Mouse (Mus musculus) frontal cortex, postnatal 25 days (tissue): ENCODE data around the gene Perm1.

Experiments
- DNase-seq, 2 experiments: peaks; one replicate each; pipeline ENCODE4 v3.0.0; 2022; ENCODE audit warnings: low spot score in 2 of 2

The Perm1 gene

DNA sequence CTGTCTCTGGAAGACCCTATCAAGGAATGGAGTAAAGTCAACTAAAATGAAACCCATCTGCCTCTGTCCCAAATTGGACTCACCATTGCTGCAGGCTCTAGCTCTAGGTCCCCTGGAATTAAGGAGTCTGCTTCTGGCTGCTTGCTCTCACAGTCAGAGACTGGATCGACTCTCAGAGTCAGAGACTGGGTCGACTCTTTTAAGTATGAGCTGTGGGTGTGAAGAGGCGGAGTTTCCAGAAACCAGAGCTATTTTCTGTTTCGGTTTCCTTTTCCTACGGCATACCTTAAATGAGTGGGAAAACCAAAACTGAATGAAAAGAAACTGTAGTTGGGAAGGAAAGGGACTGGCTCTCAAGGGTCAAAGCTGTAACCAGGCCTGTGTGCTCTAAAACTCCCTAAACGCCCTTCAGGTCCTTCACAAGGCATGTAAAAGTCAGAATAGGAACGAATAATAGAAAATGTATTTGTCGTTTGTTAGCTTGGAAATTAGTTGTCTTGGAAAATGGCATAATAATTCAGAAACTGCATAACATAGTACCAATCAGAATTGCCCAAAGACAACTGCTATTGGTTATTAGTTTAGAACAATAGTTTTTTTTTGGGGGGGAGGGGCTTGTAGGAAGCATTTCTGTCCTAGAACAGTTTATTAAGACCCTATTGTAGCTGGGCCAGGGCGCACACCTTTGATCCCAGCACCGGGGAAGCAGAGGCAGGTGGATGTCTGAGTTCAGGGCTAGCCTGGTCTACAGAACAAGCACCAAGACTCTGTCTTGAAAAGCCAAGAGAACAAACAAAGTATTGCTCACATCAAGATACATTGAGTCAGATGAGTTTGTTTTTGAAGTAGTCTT is 14.8 kb upstream of the Perm1 start, which contains the start of gene Isg15:
TSS of gene Isg15 (minus strand) at position 196 of the 853 bp plus-strand sequence.
- no peak for DNase-seq

- no peak for DNase-seq
These were observed 13.2 kb upstream of the Perm1 start for GRCm38 (mm10) chr4:156202462-156202893.

DNA sequence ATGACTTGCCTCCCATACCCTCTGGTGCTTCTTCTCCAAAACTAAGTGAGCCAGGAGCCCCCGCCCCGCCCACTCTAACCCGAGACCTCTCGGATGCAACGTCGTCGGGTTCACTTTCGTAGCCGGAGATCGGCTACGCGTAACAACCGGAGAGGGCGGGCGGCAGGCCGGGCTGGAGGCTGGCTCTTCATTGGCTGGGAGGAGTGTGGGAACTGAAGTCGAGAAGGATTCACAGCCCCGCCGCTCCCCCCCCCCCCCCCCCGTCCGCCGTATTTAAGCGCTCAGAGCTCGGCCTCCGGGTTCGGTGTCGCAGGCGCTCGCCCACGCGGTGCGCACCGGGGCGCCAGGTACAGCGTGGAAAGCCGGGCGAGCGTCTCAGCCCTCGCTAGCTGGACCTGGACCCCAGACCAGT is 12.7 kb upstream of the Perm1 start, which contains the start of gene AW011738:
TSS of gene AW011738 (plus strand) at position 304 of the 412 bp plus-strand sequence.
- DNase-seq: peak in 1 of 2 experiments; percentile 55

- no peak for DNase-seq
These were observed 12.1 kb upstream of the Perm1 start for GRCm38 (mm10) chr4:156203413-156204131.

DNA sequence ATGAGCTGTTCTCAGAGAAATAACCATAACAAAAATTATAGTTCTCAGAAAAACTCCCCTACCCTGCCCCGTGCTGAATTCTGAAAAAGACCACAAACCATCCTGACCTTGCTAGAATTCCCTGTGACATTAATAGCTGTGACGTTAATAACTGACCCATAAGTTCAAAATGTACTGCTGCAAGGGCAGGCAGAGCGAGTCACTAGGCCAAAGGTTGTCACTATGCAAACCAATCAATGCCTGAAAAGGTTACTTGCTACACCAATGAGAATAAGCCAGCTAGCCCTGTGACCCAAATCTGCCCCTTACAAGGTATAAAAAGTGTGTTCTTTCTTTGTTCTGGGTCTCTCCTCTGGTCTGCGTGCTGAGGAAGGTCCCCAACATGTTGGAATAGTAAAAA is 6.8 kb upstream of the Perm1 start:
- no peak for DNase-seq

- no peak for DNase-seq
These were observed 5.6 kb upstream of the Perm1 start for GRCm38 (mm10) chr4:156209963-156210635.

DNA sequence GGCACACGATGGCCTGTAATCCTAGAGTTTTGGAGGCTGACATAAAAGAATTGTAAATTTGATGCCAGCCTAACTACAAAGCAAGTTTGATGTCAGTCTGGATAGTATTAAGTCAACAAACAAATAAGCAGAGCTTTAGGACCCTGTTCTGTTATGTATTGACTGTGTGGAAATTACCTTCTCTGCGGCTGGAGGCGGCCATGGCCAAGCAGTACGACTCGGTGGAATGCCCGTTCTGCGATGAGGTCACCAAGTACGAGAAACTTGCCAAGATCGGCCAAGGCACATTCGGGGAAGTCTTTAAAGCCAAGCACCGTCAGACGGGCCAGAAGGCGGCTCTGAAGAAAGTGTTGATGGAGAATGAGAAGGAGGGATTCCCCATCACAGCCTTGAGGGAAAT is 2.5 kb upstream of the Perm1 start:
- no peak for DNase-seq

GRCm38 (mm10) chr4:156216196-156216595 is 528 bp downstream of the Perm1 start:
- no peak for DNase-seq

DNA sequence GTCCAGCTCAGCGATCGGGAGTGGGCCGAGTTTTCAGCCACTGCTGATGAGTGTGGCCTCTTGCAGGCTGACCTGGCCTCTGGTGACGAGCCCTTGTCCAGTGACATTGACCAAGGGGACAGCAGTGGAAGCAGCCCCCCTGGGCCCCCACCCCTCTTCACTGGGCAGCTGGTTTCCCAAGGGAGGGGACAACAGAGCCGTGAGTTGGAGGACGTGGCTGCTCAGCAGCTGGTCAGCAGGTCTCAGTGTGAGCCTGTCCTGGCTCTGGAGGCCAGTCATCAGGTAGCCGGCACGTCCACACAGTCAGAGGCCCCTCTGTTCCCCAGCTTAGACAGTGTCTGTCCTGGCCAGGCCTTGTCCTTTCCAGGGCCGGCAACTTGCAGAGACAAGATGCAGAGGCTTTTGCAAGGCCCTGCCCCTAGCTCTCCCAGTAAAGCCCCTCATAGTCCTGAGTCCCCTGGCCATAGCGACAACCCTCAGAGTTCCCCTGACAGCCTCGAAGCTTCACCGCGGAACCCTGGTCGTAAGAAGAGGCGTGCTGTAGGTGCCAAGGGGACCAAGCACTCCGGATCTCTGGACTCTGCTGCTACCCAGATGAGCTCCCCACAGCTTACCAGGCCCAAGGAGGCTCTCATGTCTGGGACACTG is 1.5 kb downstream of the Perm1 start:
- DNase-seq: no peak

GRCm38 (mm10) chr4:156217838-156218237 is 2.2 kb downstream of the Perm1 start:
- DNase-seq: no peak

- DNase-seq: no peak
These were observed 4.3 kb downstream of the Perm1 start for GRCm38 (mm10) chr4:156219936-156220335.

DNA sequence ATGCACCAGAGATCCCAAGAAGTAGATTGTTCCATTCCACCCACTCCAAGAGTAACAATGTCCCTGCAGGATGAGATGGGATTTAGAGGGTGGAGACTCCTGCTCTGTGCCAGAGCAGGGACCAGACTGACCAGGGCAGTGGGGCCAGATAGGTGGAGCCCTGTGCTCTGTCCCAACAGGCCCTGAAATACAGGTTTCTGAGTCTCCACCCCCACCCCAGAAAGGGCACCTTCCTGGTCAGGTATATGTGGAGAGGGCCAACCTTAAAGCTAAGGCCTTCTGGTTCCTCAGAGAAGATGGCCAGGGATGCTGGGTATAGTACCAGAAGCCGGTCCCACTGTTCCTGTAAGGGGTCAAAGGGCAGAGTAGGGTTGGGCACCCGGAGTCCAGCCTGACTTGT is 8.6 kb downstream of the Perm1 start:
- DNase-seq: no peak

DNA sequence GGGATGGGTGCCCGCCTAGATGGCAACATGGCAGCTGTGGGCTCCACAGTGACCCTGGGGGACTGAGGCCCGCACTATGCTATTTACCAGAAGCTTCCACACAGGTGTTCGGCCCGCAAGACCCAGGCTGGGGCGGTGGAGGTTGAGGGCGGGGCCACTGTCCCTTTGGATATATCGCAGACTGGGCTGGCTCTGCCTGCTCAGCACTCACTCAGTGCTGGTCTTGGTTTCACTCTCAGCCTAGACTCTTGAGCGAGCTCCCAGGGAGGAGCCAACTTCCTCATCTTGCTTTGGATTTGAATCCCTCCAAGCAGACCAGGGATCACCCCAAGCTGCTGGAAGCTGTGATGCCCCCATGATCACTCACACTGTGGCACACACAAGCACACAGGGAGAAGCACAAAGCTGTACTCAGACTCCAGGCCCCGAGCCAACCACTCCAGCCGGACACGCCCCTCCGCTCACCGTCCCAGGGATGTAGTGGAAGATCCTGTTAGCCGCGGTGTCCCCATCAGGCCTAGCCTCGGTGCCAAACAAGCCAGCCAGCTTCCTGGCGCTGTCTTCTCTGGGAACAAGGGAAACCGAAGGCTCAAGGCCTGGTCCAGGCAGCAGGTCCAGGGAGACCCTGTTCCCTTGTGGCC is 12.2 kb downstream of the Perm1 start:
- no peak for DNase-seq

GRCm38 (mm10) chr4:156228393-156229024 is 12.8 kb downstream of the Perm1 start:
- DNase-seq: no peak

DNA sequence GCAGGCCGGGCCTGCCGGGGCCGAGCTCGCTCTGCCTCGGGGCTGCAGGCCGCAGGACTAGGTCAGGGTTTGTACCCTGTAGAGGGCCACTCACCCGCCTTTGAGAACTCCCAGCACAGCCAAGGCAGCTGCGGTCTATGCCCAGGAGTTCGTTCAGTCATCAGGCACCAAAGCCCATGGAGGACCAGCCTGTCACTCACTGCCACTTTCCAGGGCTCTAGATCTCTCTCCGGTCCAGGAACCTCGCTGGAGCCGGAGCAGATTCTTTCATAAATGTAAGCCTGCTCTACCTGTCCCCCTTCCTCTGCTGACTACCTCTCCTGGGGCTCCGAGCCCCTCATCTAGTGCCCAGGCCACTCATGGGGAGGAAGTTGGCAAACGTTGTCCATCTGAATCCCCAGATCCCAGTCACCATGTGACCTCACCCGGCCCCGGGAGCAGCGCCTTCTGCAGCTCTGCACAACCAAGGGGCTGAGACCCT is 18.4 kb downstream of the Perm1 start:
- no peak for DNase-seq

- DNase-seq: peak; percentile 48 to 49
These were observed 19.1 kb downstream of the Perm1 start, which contains the start of gene Plekhn1 for GRCm38 (mm10) chr4:156234701-156235213. Gene Plekhn1 (minus strand): TSS chr4:156234857.

DNA sequence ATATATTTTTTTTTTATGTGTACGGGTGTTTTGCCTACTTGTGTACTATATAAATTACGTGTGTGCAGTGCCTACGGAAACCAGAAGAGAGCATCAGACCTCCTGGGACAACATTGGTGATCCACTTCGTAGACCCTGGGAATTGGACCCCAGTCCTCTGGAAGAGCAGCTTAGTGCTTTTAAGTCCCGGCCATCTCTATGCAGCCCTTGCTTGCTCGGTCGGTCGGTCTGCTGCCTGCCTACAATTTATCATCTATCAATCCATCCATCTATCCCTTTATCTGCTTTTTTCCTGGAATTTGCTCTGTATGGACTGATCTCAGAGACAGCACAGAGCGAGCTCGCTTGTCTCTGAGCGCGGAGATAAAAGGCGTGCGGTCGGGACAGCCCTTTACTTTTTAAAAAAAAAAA is 19.7 kb downstream of the Perm1 start:
- no peak for DNase-seq

- DNase-seq: peak; percentile 67 to 82
These were observed 20.3 kb downstream of the Perm1 start, which contains the start of gene Noc2l for GRCm38 (mm10) chr4:156235808-156236533. Gene Noc2l (plus strand): TSS chr4:156236010.

GRCm38 (mm10) chr4:156236651-156237447 is 21.2 kb downstream of the Perm1 start:
- no peak for DNase-seq
